Mouse (Mus musculus): ENCODE measurements around the gene Timm8a2.

Gene Timm8a2

GRCm38 (mm10) chr14:122034451-122034850, at the start of gene Timm8a2:
Timm8a2 (plus strand) TSS chr14:122034674.
- no peak for DNase-seq (ENCODE audit: low spot score in 2 of 2)

GRCm38 (mm10) chr14:121985477-121985876, 49.0 kb upstream of the Timm8a2 start:
- no peak for DNase-seq (ENCODE audit: low spot score in 2 of 2)

- DNase-seq (ENCODE audit: low spot score in 2 of 2) = no peak
Measured at GRCm38 (mm10) chr14:121986028-121986427, 48.4 kb upstream of the Timm8a2 start.

- no peak for DNase-seq (ENCODE audit: low spot score in 2 of 2)
Measured at GRCm38 (mm10) chr14:121987287-121987686, 47.2 kb upstream of the Timm8a2 start.

GRCm38 (mm10) chr14:121987691-121988090, 46.8 kb upstream of the Timm8a2 start:
- DNase-seq (ENCODE audit: low spot score in 2 of 2) = no peak

GRCm38 (mm10) chr14:121989331-121989730, 45.1 kb upstream of the Timm8a2 start:
- no peak for DNase-seq (ENCODE audit: low spot score in 2 of 2)

- no peak for DNase-seq (ENCODE audit: low spot score in 2 of 2)
Measured at GRCm38 (mm10) chr14:121989869-121990268, 44.6 kb upstream of the Timm8a2 start.

- DNase-seq (ENCODE audit: low spot score in 2 of 2) = no peak
Measured at GRCm38 (mm10) chr14:121990897-121991296, 43.6 kb upstream of the Timm8a2 start.

- DNase-seq (ENCODE audit: low spot score in 2 of 2) = no peak
Measured at GRCm38 (mm10) chr14:121991921-121992320, 42.6 kb upstream of the Timm8a2 start.

- no peak for DNase-seq (ENCODE audit: low spot score in 2 of 2)
Measured at GRCm38 (mm10) chr14:121992395-121993280, 41.8 kb upstream of the Timm8a2 start.

- DNase-seq (ENCODE audit: low spot score in 2 of 2) = no peak
Measured at GRCm38 (mm10) chr14:121993616-121994015, 40.9 kb upstream of the Timm8a2 start.

- no peak for DNase-seq (ENCODE audit: low spot score in 2 of 2)
Measured at GRCm38 (mm10) chr14:121994171-121994700, 40.2 kb upstream of the Timm8a2 start.

GRCm38 (mm10) chr14:121994846-121995556, 39.5 kb upstream of the Timm8a2 start:
- DNase-seq (ENCODE audit: low spot score in 2 of 2) = no peak

- no peak for DNase-seq (ENCODE audit: low spot score in 2 of 2)
Measured at GRCm38 (mm10) chr14:121995557-121995870, 39.0 kb upstream of the Timm8a2 start.

GRCm38 (mm10) chr14:121996786-121997185, 37.7 kb upstream of the Timm8a2 start:
- no peak for DNase-seq (ENCODE audit: low spot score in 2 of 2)

GRCm38 (mm10) chr14:121999455-121999854, 35.0 kb upstream of the Timm8a2 start:
- DNase-seq (ENCODE audit: low spot score in 2 of 2) = no peak

GRCm38 (mm10) chr14:122000346-122001105, 33.9 kb upstream of the Timm8a2 start:
- no peak for DNase-seq (ENCODE audit: low spot score in 2 of 2)

- DNase-seq (ENCODE audit: low spot score in 2 of 2) = no peak
Measured at GRCm38 (mm10) chr14:122002224-122002623, 32.2 kb upstream of the Timm8a2 start.

GRCm38 (mm10) chr14:122003812-122004211, 30.7 kb upstream of the Timm8a2 start:
- no peak for DNase-seq (ENCODE audit: low spot score in 2 of 2)

- DNase-seq (ENCODE audit: low spot score in 2 of 2) = no peak
Measured at GRCm38 (mm10) chr14:122008261-122008660, 26.2 kb upstream of the Timm8a2 start.

GRCm38 (mm10) chr14:122009502-122009901, 25.0 kb upstream of the Timm8a2 start:
- no peak for DNase-seq (ENCODE audit: low spot score in 2 of 2)

- no peak for DNase-seq (ENCODE audit: low spot score in 2 of 2)
Measured at GRCm38 (mm10) chr14:122010301-122010700, 24.2 kb upstream of the Timm8a2 start.
